Mouse (Mus musculus) heart, adult 2 months (tissue): Measurements from ENCODE around the gene Rapgef5. TPM values are rescaled to one million over a fixed set of nuclear protein-coding genes. Genes with fewer than 3 reads are reported as not detected.

Experiments used
- DNase-seq, 2 experiments: peaks; one replicate each; pipeline ENCODE4 v3.0.0; 2021
- H3K27ac ChIP-seq: fragments of 200-600 bp; 2 replicates; pipeline ENCODE4 v1.8.1; 2022
- H3K27me3 ChIP-seq: fragments of 200-500 bp; 2 replicates; pipeline ENCODE4 v1.6.1; 2012; ENCODE audit warnings: mild to moderate bottlenecking, low read length, inconsistent platforms, mixed read lengths; ENCODE audit not compliant: control insufficient read depth, insufficient read depth
- H3K36me3 ChIP-seq: fragments of 200-500 bp; 2 replicates; pipeline ENCODE4 v1.6.1; 2012; ENCODE audit warnings: low read length, inconsistent platforms; ENCODE audit not compliant: control insufficient read depth, insufficient read depth
- H3K4me1 ChIP-seq: fragments of 200-500 bp; 2 replicates; pipeline ENCODE4 v1.6.1; 2011; ENCODE audit warnings: low read length; ENCODE audit not compliant: control insufficient read depth, insufficient read depth
- H3K4me3 ChIP-seq: fragments of 200-600 bp; 2 replicates; pipeline ENCODE4 v1.8.1; 2022
- H3K79me2 ChIP-seq: fragments of 200-500 bp; replicated peaks from 2 replicates; pipeline ENCODE4 v1.6.1; 2012; ENCODE audit warnings: mild to moderate bottlenecking, inconsistent platforms, low read length, moderate library complexity, mixed read lengths; ENCODE audit not compliant: control insufficient read depth, insufficient read depth
- H3K9ac ChIP-seq: fragments of 200-500 bp; 2 replicates; pipeline ENCODE4 v1.6.1; 2012; ENCODE audit warnings: low read depth, mild to moderate bottlenecking, control low read depth, inconsistent platforms, low read length, mixed read lengths
- CTCF ChIP-seq: fragments of 200-600 bp; IDR thresholded peaks from 2 replicates; pipeline ENCODE4 v1.8.1; 2022; ENCODE audit warnings: antibody characterized with exemption, mild to moderate bottlenecking, moderate library complexity
- EP300 ChIP-seq: fragments of 200-500 bp; IDR thresholded peaks from 2 replicates; pipeline ENCODE4 v1.6.1; 2011; ENCODE audit warnings: low read depth, low read length, control low read depth; ENCODE audit not compliant: insufficient read depth
- POLR2A ChIP-seq: fragments of 200-500 bp; IDR thresholded peaks from 2 replicates; pipeline ENCODE4 v1.6.1; 2011; ENCODE audit warnings: mild to moderate bottlenecking, low read depth, low read length, control low read depth; ENCODE audit not compliant: insufficient read depth
- WGBS: fragments of 180-500 bp; shearing (Covaris S2); methylation state at CpG from one replicate; pipeline ENCODE4 v1.1.7; 2018; 5-methylcytosine and 5-hydroxymethylcytosine counted together
- intact Hi-C: fragments of 180-260 bp; cut with DNase I; formaldehyde crosslinking; loops from one replicate; pipeline ENCODE4 v1.15.1; 2025
- polyA plus RNA-seq: library from polyadenylated mRNA; depleted of rRNA; stranded (reverse); fragments of >200 nt; gene quantifications from 2 replicates; pipeline ENCODE4 v1.2.3, GENCODE M21; 2012
- total RNA-seq, 2 experiments: library from RNA; stranded (reverse); gene quantifications; 2 replicates each; pipeline ENCODE4 v1.2.3; 2021

The Rapgef5 gene
- total and polyA plus RNA-seq, 3 experiments = 11.4 to 33.0 (median 29.9) TPM

GRCm38 (mm10) chr12:117760846-117761245, 244.6 kb downstream of the Rapgef5 start:
- H3K79me2 ChIP-seq = no peaks in the 10 kb centered on the region
- peaks cover 13% of the 10 kb centered on the region for H3K4me1 ChIP-seq
- H3K9ac ChIP-seq = no peak overlapping the region
- intact Hi-C loops = no loop called here
- no peak overlapping the region for H3K4me3 ChIP-seq
- DNase-seq = no peak
- H3K27me3 ChIP-seq = no peaks in the 10 kb centered on the region
- no peak for TF ChIP-seq EP300
- H3K27ac ChIP-seq = peak overlapping the region; percentile 6; the same call in 1 of the 2 replicates
- peaks cover 8% of the 10 kb centered on the region for H3K36me3 ChIP-seq

GRCm38 (mm10) chr12:117761698-117762097, 245.4 kb downstream of the Rapgef5 start:
- DNase-seq = peak in 1 of 2 experiments; percentile 26
- H3K4me1 ChIP-seq = peaks cover 9% of the 10 kb centered on the region
- H3K36me3 ChIP-seq = peaks cover 5% of the 10 kb centered on the region
- H3K79me2 ChIP-seq = no peaks in the 10 kb centered on the region
- no peak for TF ChIP-seq POLR2A
- TF ChIP-seq EP300 = no peak
- no peak for TF ChIP-seq CTCF
- intact Hi-C loops = no loop called here
- H3K4me3 ChIP-seq = no peak overlapping the region
- no peaks in the 10 kb centered on the region for H3K27me3 ChIP-seq
- no peak overlapping the region for H3K9ac ChIP-seq
- 28% methylated on average over 1 of the region's 1 CpGs for WGBS
- no peak overlapping the region for H3K27ac ChIP-seq

DNA sequence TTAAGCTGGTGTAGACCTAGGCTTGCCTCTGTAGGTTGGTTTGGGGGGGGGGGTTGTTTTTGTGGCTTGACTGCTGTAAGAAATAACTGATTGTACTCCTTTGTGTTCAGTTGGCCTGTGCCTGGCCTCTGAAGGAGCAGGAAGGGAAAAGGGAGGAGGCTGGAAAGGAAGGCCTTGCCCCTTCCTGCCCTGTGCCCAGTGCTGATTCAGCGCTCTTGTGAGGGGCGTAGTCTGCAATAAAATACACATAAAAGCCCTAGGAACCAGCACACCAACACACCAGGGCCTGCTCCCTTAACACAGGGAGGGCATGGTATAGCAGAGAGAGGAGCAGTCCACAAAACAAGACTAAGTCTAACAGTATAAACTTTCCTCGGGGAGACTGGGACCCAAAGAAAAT, 247.0 kb downstream of the Rapgef5 start:
- peak in 1 of 2 experiments; percentile 59 for DNase-seq

GRCm38 (mm10) chr12:117764839-117765238, 248.6 kb downstream of the Rapgef5 start:
- peak; percentile 51 to 71 for DNase-seq
- TF ChIP-seq POLR2A (no peak), EP300 (0 out of 2 replicates have a peak, but pooled peaks have one; percentile 43)
- intact Hi-C loops = loop anchor here (1.0 to 2.0 kb wide), 4 partner anchors 106 to 362 kb away; no protein-coding TSS in a partner anchor

More for the DNA sequence above, 247.0 kb downstream of the Rapgef5 start:
- 45% methylated on average over 3 of the region's 3 CpGs for WGBS
- H3K9ac ChIP-seq = no peak overlapping the region
- TF ChIP-seq EP300 (0 out of 2 replicates have a peak, but pooled peaks have one; percentile 63), POLR2A (peak; percentile 38; the same call in 1 of the 2 replicates), CTCF (no peak)
- H3K79me2 ChIP-seq = no peaks in the 10 kb centered on the region
- intact Hi-C loops = loop anchor here (1.0 kb wide), 1 partner anchor 100 kb away; no protein-coding TSS in a partner anchor
- H3K27ac ChIP-seq = peak overlapping the region; percentile 24
- no peak overlapping the region for H3K4me3 ChIP-seq
- H3K27me3 ChIP-seq = no peaks in the 10 kb centered on the region
- peaks cover 9% of the 10 kb centered on the region for H3K4me1 ChIP-seq
- H3K36me3 ChIP-seq = peaks cover 5% of the 10 kb centered on the region

DNA sequence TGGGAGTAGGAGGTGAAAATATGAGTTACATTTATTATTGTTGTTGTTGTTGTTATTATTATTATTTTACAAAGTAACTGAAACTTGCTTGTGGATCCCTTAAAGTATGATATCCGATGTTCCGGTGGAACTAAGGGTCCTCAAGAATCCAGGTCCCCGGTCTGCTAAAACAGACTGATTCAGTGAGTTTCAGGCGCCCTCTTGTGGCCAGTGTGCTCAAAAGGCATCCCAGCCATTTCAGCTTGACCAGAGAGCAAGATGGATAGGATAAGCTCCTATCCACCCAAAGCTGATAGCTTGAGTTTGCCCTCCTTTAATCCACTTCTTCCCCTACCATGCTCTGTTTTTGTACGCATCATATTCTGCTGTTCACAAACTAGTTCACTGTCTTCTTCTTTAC, 252.8 kb downstream of the Rapgef5 start:
- no peaks in the 10 kb centered on the region for H3K27me3 ChIP-seq
- H3K4me1 ChIP-seq = peaks cover 2% of the 10 kb centered on the region; the same call in 1 of the 2 replicates
- peak; percentile 53 to 76 for DNase-seq
- H3K4me3 ChIP-seq = no peak overlapping the region
- intact Hi-C loops = loop anchor here (1.0 to 2.0 kb wide), 2 partner anchors 366 to 384 kb away; no protein-coding TSS in a partner anchor
- no peak overlapping the region for H3K27ac ChIP-seq
- TF ChIP-seq CTCF (peak; percentile 98), POLR2A (no peak), EP300 (0 out of 2 replicates have a peak, but pooled peaks have one; percentile 73)
- no peaks in the 10 kb centered on the region for H3K36me3 ChIP-seq
- no peak overlapping the region for H3K9ac ChIP-seq
- H3K79me2 ChIP-seq = no peaks in the 10 kb centered on the region
- 2% methylated on average over 5 of the region's 5 CpGs for WGBS

More at GRCm38 (mm10) chr12:117764839-117765238, 248.6 kb downstream of the Rapgef5 start:
- Histone ChIP-seq H3K9ac (no peak overlapping the region), H3K79me2 (no peaks in the 10 kb centered on the region), H3K4me1 (peaks cover 9% of the 10 kb centered on the region), H3K27ac (no peak overlapping the region), H3K36me3 (peaks cover 5% of the 10 kb centered on the region), H3K4me3 (no peak overlapping the region), H3K27me3 (no peaks in the 10 kb centered on the region)
- 9% methylated on average over 7 of the region's 7 CpGs for WGBS

DNA sequence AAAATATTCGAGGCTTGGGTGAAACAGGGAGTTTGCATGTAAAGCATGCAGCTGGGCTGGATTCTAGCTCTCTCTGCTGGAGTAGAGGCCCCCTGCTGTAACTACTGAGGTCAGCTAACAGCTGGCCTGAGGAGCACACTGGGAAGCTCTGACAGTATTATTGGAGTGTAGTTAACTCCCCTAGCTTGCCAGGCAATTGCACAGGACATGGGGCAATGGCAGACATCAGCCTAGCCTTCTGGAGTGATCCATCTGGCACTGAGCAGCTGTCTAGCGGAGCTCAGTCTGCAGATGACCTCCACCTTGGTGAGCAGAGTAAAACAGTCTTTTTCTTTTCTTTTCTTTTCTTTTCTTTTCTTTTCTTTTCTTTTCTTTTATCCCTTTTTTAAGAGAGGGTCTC, 253.9 kb downstream of the Rapgef5 start:
- Histone ChIP-seq H3K4me1 (no peaks in the 10 kb centered on the region), H3K4me3 (no peak overlapping the region), H3K79me2 (no peaks in the 10 kb centered on the region), H3K27ac (no peak overlapping the region), H3K27me3 (no peaks in the 10 kb centered on the region), H3K36me3 (no peaks in the 10 kb centered on the region), H3K9ac (no peak overlapping the region)
- intact Hi-C loops = no loop called here
- DNase-seq = no peak
- 66% methylated on average over 2 of the region's 2 CpGs for WGBS
- TF ChIP-seq CTCF (no peak), POLR2A (no peak), EP300 (no peak)
